Mouse (Mus musculus): ENCODE results near the gene Lrg1.

Gene Lrg1

DNA sequence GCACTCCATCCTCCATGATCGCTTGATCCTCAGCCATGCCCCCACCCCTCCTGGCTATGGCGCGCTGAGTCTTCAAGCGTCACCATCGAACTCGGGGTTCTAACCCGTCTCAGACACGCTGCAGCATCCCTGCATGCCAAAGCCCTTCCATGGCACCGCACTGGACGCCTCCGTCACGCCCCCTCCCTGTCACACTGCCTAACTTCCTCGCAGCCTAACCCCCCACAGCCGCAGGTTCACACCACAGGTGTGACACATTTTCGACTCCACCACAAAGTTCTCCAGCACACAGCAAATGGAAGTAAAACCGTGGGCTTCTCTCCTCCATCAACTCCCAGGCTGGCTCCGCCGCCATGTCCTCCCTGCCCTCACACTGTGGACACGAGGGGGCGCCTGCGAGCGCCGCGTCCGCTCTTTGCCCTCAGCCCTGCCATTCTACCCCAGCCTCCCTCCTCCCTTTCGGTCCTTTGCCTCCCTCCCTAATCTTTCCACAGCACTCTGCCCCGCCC is 12.7 kb upstream of the Lrg1 start:
- DNase-seq, result peak; percentile 81 to 83

- no peak for DNase-seq
These were observed 11.9 kb upstream of the Lrg1 start for GRCm38 (mm10) chr17:56133457-56134363.

- DNase-seq, result peak; percentile 82 to 89
These were observed 10.9 kb upstream of the Lrg1 start for GRCm38 (mm10) chr17:56132661-56133060.

DNA sequence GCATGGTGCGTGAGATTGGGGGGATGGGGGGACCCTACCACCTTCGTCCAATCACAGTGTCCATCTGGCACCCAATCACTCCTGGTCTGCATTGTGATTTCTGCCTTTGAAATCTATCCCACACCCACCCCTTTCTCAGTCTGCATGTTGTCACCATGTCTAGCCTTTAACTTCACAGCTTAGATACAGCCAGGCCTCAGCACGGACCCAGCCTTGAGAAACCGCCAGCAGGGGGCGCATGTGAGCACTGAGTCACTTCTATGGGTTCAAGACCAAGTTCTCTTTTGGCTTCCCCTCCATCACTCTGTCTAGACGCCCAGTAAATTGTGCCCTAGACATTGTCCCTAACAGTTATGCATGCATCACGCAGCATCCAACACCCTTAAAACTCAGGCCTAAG is 10.0 kb upstream of the Lrg1 start:
- peak; percentile 85 to 90 for DNase-seq

- no peak for DNase-seq
These were observed 9.3 kb upstream of the Lrg1 start for GRCm38 (mm10) chr17:56131136-56131535.

DNA sequence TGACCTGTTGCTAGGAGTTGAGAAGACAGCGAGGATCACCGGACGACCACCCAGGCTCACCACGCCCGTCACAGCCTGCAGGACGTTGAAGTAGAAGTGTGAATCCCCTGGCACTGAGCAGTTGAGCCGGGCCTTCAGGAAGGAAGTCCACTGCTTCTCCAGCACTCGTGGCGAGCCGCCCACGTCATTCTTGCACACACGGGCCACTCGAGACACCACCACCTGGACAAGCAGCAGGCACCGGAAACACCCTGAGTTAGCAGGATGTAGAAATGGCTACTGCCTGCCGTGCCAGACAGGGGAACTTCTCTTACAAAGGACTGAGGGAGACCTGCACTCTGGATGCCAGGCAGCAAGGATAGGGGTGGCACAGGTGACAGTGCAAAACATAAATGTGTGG is 6.4 kb upstream of the Lrg1 start:
- DNase-seq, result no peak

DNA sequence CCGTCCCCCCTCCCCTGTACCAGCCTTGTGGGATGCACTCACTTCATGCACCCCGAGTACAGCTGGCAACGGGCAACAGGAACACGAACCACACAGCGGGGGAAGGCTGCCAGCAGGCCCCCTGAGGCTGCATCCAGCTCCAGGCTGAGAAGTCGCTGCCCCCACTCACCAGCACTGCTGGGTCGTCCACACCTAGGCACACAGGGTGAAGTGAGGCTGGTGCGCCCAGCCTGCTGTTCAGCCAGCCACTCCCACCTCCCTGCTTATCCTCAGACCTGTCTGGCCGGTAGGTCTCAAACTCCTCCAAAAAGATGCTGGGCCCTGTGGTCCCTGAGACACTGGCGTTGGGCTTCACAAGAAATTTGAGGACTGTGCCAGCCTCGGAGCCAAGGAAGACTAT is 4.4 kb upstream of the Lrg1 start:
- no peak for DNase-seq

- DNase-seq, result no peak
These were observed 3.5 kb upstream of the Lrg1 start for GRCm38 (mm10) chr17:56125276-56125630.

GRCm38 (mm10) chr17:56124377-56125275 is 2.8 kb upstream of the Lrg1 start:
- DNase-seq, result peak; percentile 80 to 86

- DNase-seq, result no peak
These were observed 2.0 kb upstream of the Lrg1 start for GRCm38 (mm10) chr17:56123681-56124340.

- DNase-seq, result no peak
These were observed 1.4 kb upstream of the Lrg1 start for GRCm38 (mm10) chr17:56123161-56123560.

GRCm38 (mm10) chr17:56119981-56120880 is 1.6 kb downstream of the Lrg1 start:
- peak; percentile 70 to 74 for DNase-seq

GRCm38 (mm10) chr17:56119431-56119830 is 2.4 kb downstream of the Lrg1 start:
- no peak for DNase-seq

- DNase-seq, result peak; percentile 79 to 81
These were observed 4.5 kb downstream of the Lrg1 start, which contains the start of gene Plin5 for GRCm38 (mm10) chr17:56117251-56117710. Gene Plin5, minus strand, starts transcription at chr17:56117596.

- no peak for DNase-seq
These were observed 5.6 kb downstream of the Lrg1 start for GRCm38 (mm10) chr17:56116193-56116592.

- DNase-seq, result no peak
These were observed 9.1 kb downstream of the Lrg1 start for GRCm38 (mm10) chr17:56112743-56113142.

DNA sequence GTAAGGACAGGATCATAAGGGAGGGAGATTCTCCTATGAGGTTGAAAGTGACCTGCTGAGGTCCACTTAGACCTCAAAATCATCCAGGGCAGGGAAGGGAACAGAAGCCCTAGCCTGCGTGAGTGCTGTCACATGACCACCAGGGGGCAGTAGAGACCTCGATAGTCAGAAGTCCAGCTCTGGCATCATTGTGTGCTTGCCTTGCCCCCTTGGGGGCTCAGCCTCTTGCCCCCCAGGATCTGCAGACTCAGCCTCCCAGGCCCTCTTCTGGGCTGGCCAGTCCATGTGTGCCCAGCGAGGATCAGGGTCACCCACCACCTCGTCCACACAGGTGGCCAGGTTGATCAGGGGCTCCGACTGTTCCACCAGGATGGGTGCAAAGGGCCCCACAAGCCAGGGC is 9.9 kb downstream of the Lrg1 start:
- DNase-seq, result peak; percentile 85 to 93

- DNase-seq, result no peak
These were observed 10.8 kb downstream of the Lrg1 start for GRCm38 (mm10) chr17:56111021-56111420.

DNA sequence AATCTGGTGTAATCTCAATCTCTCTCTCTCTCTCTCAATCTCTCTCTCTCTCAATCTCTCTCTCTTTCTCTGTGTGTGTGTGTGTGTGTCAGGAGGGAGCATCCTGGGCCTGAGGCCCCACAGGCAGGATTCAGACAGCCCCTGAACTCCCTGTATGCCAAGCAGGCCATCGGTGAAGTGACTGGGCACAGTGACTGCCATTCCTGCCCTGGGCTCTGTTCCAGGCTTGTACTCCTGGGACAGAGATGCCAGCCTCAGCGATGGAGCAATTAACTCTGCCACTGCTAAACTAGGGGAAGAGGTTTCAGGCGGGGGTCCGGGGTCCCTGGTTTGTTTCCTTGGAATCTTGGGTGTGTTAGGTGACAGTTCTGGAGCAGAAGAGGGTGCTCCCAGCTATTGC is 11.2 kb downstream of the Lrg1 start:
- DNase-seq, result peak; percentile 79 to 84

DNA sequence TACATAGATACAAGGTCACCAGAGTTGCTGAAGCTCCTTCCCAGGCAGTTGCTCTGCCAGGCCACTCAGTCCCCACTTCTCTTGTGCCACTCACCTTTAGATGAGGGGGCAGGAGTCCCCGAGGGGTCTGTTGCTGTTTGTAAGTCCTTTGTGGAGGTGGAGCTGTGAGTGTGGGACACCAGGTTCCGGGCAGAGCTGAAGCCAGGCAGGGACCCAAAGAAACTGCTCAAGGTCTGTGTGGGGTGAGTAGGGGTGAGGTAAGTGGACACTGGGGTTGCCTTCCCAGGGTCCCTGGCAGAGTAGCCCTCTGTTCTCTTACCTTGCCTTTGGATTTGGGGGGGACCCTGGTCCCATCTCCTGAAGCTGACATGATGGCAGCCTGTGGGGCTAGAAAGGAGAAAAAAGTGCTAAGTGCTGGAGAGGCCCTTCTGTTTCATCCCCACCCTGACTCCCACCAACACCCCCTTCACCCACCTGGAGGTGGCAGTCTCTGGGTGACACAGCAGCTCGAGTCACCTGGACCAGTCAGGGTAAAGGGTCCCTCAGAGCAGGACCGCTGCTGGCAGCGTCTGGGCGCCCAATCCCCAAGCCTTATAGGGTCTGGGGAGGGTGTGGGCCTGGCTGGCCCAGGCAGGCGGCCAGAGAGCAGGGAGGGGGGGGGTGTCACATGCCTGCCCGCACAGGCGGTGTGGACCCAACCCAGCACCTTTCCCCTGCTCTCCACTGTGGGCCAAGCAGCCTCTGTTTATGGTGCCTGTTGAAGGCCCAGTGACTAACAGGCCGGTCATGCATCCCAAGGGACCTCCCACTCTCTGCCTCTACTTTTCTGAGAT is 12.4 kb downstream of the Lrg1 start, which contains the start of gene Plin4:
Gene Plin4, minus strand, starts transcription at position 585 of the 833 bp plus-strand sequence.
- DNase-seq, result no peak

Data from cerebellum, postnatal 10 days (tissue).